Mouse (Mus musculus) G1E (cell line): ENCODE results near the gene Smim13. TPM values are rescaled to one million over a fixed set of nuclear protein-coding genes. Genes with fewer than 3 reads are reported as not detected.
A peak's percentile ranks its signal among the peaks of the same experiment; 100 is the strongest.

Experiments used
- ATAC-seq: 2 replicates; pipeline ENCODE4 v1.8.0; 2016; ENCODE audit warnings: mild to moderate bottlenecking; ENCODE audit not compliant: insufficient number of reproducible peaks, poor library complexity, low FRiP score, severe bottlenecking; ENCODE audit errors: extremely low read depth
- DNase-seq: peaks from one replicate; pipeline ENCODE4 v3.0.0; 2012; ENCODE audit warnings: low spot score
- H3K27me3 ChIP-seq: 2 replicates; pipeline ENCODE4 v1.6.1; 2012; ENCODE audit warnings: mild to moderate bottlenecking, low read length, inconsistent platforms; ENCODE audit not compliant: insufficient read depth
- H3K36me3 ChIP-seq: replicated peaks from 2 replicates; pipeline ENCODE3; 2012; ENCODE audit warnings: mild to moderate bottlenecking, inconsistent platforms
- H3K4me1 ChIP-seq: 2 replicates; pipeline ENCODE4 v1.6.1; 2012; ENCODE audit warnings: low read depth, low read length, inconsistent platforms, mixed read lengths; ENCODE audit not compliant: insufficient read depth
- H3K4me3 ChIP-seq: 2 replicates; pipeline ENCODE4 v1.5.1; 2012; ENCODE audit warnings: low read depth, mild to moderate bottlenecking, inconsistent platforms, low read length, moderate library complexity, mixed read lengths
- H3K9me3 ChIP-seq: replicated peaks from 2 replicates; pipeline ENCODE4 v1.6.1; 2012; ENCODE audit warnings: inconsistent platforms
- CTCF ChIP-seq: IDR thresholded peaks from 2 replicates; pipeline ENCODE4 v1.5.1; 2012; ENCODE audit warnings: low read depth, low read length, inconsistent platforms, mixed read lengths
- GATA1 ChIP-seq: IDR thresholded peaks from 2 replicates; pipeline ENCODE4 v1.6.1; 2012; ENCODE audit warnings: borderline replicate concordance, low read length, inconsistent platforms, mixed read lengths
- GATA2 ChIP-seq: IDR thresholded peaks from 2 replicates; pipeline ENCODE4 v1.6.1; 2012; ENCODE audit warnings: low read depth, low read length, inconsistent platforms, borderline replicate concordance
- POLR2AphosphoS5 ChIP-seq: IDR thresholded peaks from 2 replicates; pipeline ENCODE4 v1.6.1; 2012; ENCODE audit warnings: low read depth, low read length, inconsistent platforms; ENCODE audit not compliant: insufficient replicate concordance
- TAL1 ChIP-seq: conservative IDR thresholded peaks from 2 replicates; pipeline ENCODE4 v1.6.1; 2012; ENCODE audit warnings: low read depth, low read length, inconsistent platforms, mixed read lengths
- polyA plus RNA-seq: library from polyadenylated mRNA; stranded (reverse); fragments of >175 nt; gene quantifications from 2 replicates; pipeline ENCODE4 v1.2.3, GENCODE M21; 2012
- total RNA-seq, 2 experiments: library from RNA; stranded (forward) in 1 of 2; stranded (reverse) in 1 of 2; fragments of 200-1000 nt in 1 of 2; fragments of >200 nt in 1 of 2; fragmentation: Nextera tagmentation in 1 of 2; gene quantifications; 2 replicates each; pipeline ENCODE4 v1.2.3; 2014 to 2017

Smim13 gene
- total and polyA plus RNA-seq, 3 experiments, result 2.4 to 22.4 (median 14.4) TPM

- no peak for DNase-seq
Measured at GRCm38 (mm10) chr13:41226513-41226912, 23.1 kb upstream of the Smim13 start.

GRCm38 (mm10) chr13:41228060-41228459 is 21.6 kb upstream of the Smim13 start:
- no peaks in the 10 kb centered on the region for H3K4me1 ChIP-seq
- no peaks in the 10 kb centered on the region for H3K36me3 ChIP-seq
- DNase-seq (no peak), ATAC-seq (no peak)
- no peaks in the 10 kb centered on the region for H3K9me3 ChIP-seq
- no peak overlapping the region for H3K4me3 ChIP-seq
- TF ChIP-seq POLR2AphosphoS5 (no peak), CTCF (no peak), TAL1 (no peak)
- peaks cover 5% of the 10 kb centered on the region; the same call in 1 of the 2 replicates for H3K27me3 ChIP-seq

More at GRCm38 (mm10) chr13:41226513-41226912, 23.1 kb upstream of the Smim13 start:
- TF ChIP-seq GATA2 (no peak), POLR2AphosphoS5 (no peak), GATA1 (no peak), CTCF (no peak), TAL1 (no peak)
- Histone ChIP-seq H3K4me3 (no peak overlapping the region), H3K9me3 (no peaks in the 10 kb centered on the region), H3K27me3 (peaks cover 5% of the 10 kb centered on the region; the same call in 1 of the 2 replicates), H3K36me3 (no peaks in the 10 kb centered on the region), H3K4me1 (no peaks in the 10 kb centered on the region)
- ATAC-seq, result no peak

- ATAC-seq, result no peak
- Histone ChIP-seq H3K9me3 (no peaks in the 10 kb centered on the region), H3K36me3 (no peaks in the 10 kb centered on the region), H3K27me3 (0 out of 2 replicates have a peak, but pooled peaks cover 5% of the 10 kb centered on the region), H3K4me1 (no peaks in the 10 kb centered on the region), H3K4me3 (no peak overlapping the region)
- no peak for TF ChIP-seq POLR2AphosphoS5
- TF ChIP-seq GATA2, result no peak
- TF ChIP-seq TAL1, result no peak
- no peak for TF ChIP-seq CTCF
- TF ChIP-seq GATA1, result no peak
- peak; percentile 6 for DNase-seq
Measured at GRCm38 (mm10) chr13:41230256-41230655, 19.4 kb upstream of the Smim13 start.

- Histone ChIP-seq H3K4me1 (no peaks in the 10 kb centered on the region), H3K27me3 (0 out of 2 replicates have a peak, but pooled peaks cover 5% of the 10 kb centered on the region), H3K9me3 (no peaks in the 10 kb centered on the region), H3K4me3 (no peak overlapping the region), H3K36me3 (no peaks in the 10 kb centered on the region)
- DNase-seq (no peak), ATAC-seq (no peak)
- TF ChIP-seq GATA2 (no peak), TAL1 (no peak), GATA1 (no peak), POLR2AphosphoS5 (no peak), CTCF (no peak)
Measured at GRCm38 (mm10) chr13:41231389-41231983, 18.2 kb upstream of the Smim13 start.

GRCm38 (mm10) chr13:41232209-41232608 is 17.4 kb upstream of the Smim13 start:
- Histone ChIP-seq H3K9me3 (no peaks in the 10 kb centered on the region), H3K4me1 (no peaks in the 10 kb centered on the region), H3K4me3 (no peak overlapping the region), H3K27me3 (0 out of 2 replicates have a peak, but pooled peaks cover 8% of the 10 kb centered on the region), H3K36me3 (no peaks in the 10 kb centered on the region)
- no peak for DNase-seq
- ATAC-seq, result no peak
- TF ChIP-seq CTCF (no peak), POLR2AphosphoS5 (no peak), TAL1 (no peak)

GRCm38 (mm10) chr13:41233241-41233640 is 16.4 kb upstream of the Smim13 start:
- ATAC-seq (no peak), DNase-seq (no peak)
- TF ChIP-seq TAL1 (no peak), POLR2AphosphoS5 (no peak), GATA1 (no peak), CTCF (no peak), GATA2 (no peak)
- Histone ChIP-seq H3K9me3 (no peaks in the 10 kb centered on the region), H3K27me3 (0 out of 2 replicates have a peak, but pooled peaks cover 5% of the 10 kb centered on the region), H3K4me3 (no peak overlapping the region), H3K4me1 (no peaks in the 10 kb centered on the region), H3K36me3 (no peaks in the 10 kb centered on the region)
